Mouse (Mus musculus): ENCODE data around the gene Arfgap2.
"Not testable (repeated sequence)": the region's sequence is repeated elsewhere in the genome, so short reads cannot be mapped to it uniquely, and the experiment has no call there.

DNA sequence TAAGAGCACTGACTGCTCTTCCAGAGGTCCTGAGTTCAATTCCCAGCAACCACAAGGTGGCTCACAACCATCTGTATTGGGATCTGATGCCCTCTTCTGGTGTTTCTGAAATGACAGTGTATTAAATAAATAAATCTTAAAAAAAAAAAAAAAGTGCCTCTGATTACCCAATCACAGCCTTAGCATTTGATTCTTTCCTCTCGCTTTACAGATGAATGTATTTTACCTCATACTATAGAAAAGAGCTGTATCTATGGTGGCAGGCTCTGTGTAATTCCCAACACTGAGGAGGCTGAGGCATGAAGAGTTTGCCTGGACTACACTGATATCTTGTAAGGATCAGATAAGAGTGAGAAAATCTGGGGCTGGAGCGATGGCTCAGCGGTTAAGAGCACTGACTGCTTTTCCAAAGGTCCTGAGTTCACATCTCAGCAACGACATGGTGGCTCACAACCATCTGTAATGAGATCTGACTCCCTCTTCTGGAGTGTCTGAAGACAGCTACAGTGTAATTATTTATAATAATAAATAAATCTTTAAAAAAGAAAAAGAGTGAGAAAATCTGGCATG lies 27.2 kb upstream of the Arfgap2 start:
- TF ChIP-seq USF1 (IDR thresholded peaks at IDR 0.05; ENCODE audit: low read depth); POLR2A (IDR thresholded peaks at IDR 0.05; ENCODE audit: insufficient read length, low read depth); MAX (IDR thresholded peaks at IDR 0.05; ENCODE audit: low read depth); E2F4 (IDR thresholded peaks at IDR 0.05; ENCODE audit: insufficient read depth); REST (IDR thresholded peaks at IDR 0.05; ENCODE audit: insufficient read depth, insufficient read length); MYOD1 (IDR thresholded peaks at IDR 0.05; ENCODE audit: control insufficient read depth in 1 of 3, insufficient read length in 2 of 3, low read depth in 2 of 3); MYOG (IDR thresholded peaks at IDR 0.05; ENCODE audit: control insufficient read depth in 1 of 3, insufficient read depth in 1 of 3, insufficient read length in 2 of 3, low read depth in 2 of 3): not testable (repeated sequence)
- TF ChIP-seq CEBPB (IDR thresholded peaks at IDR 0.05; ENCODE audit: insufficient read depth, poor library complexity, severe bottlenecking) = peak; percentile 42; the same call in 1 of the 2 replicates
